ENCODE assay signal across 22 mouse cellular contexts in the genomic region with DNA sequence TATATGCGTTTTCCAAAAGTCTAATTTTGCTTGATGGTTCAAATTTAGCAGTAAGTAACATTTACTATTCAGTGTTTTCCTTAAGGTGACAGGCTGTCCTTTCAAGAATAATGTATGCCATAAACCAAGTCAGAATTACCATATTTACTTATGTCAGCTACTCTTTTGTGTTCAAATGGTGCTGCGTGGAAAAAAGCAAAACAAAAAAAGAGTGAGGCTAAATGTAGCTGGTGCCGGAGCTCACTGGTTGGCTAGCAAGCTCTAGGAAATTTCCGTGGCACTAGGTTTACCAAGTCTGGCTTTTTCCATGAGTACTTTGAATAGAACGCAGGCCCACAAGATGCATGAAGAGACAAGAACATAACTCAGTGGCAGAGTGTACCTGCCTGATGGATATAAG.
A peak's percentile ranks its signal among the peaks of the same experiment; 100 is the strongest.
DNase-seq lines count a peak whose midpoint lies in the region; ATAC-seq lines count a peak whose summit lies in the region.
"Had no signal": no experiment of that assay in that cellular context is flagged by ENCODE, and none has a peak within 500 bp of the region (broad histone marks: within the 10 kb centered on the region; RNA-seq: fewer than 3 reads in every experiment).

No protein-coding gene starts in this region.

- no peak overlapping the region for H3K4me3 ChIP-seq in forebrain, embryonic 15.5 days
- no peak overlapping the region for H3K4me3 ChIP-seq in forebrain, embryonic 12.5 days (replicated peaks)
- H3K4me3 ChIP-seq in kidney, embryonic 15.5 days (replicated peaks), result no peak overlapping the region
- H3K4me3 ChIP-seq in forebrain, embryonic 16.5 days (replicated peaks; ENCODE audit: low read length), result no peak overlapping the region
- H3K4me3 ChIP-seq: embryonic facial prominence, embryonic 15.5 days; erythroblast, embryonic 14.5 days; heart, adult 2 months; heart, embryonic 12.5 days; hindbrain, embryonic 10.5 days; intestine, embryonic 15.5 days had no signal

- 76% methylated on average over 5 of the region's 5 CpGs for WGBS in forebrain, embryonic 15.5 days
- 94% methylated on average over 5 of the region's 5 CpGs for WGBS in forebrain, embryonic 12.5 days
- WGBS in kidney, embryonic 15.5 days, result 71% methylated on average over 5 of the region's 5 CpGs
- WGBS in forebrain, embryonic 16.5 days, result 71% methylated on average over 5 of the region's 5 CpGs

- no peak overlapping the region for H3K9ac ChIP-seq in forebrain, embryonic 15.5 days (replicated peaks)
- no peak overlapping the region for H3K9ac ChIP-seq in forebrain, embryonic 12.5 days
- H3K9ac ChIP-seq in kidney, embryonic 15.5 days, result no peak overlapping the region
- H3K9ac ChIP-seq in forebrain, embryonic 16.5 days (replicated peaks; ENCODE audit: low read depth, low read length), result no peak overlapping the region
- H3K9ac ChIP-seq: embryonic facial prominence, embryonic 15.5 days; heart, embryonic 12.5 days; hindbrain, embryonic 14.5 days; intestine, embryonic 15.5 days had no signal

- peaks cover 3% of the 10 kb centered on the region; the same call in 1 of the 2 replicates for H3K36me3 ChIP-seq in forebrain, embryonic 15.5 days
- H3K36me3 ChIP-seq in forebrain, embryonic 12.5 days (replicated peaks), result peaks cover 19% of the 10 kb centered on the region; the same call in 1 of the 2 replicates
- H3K36me3 ChIP-seq in kidney, embryonic 15.5 days, result peaks cover 29% of the 10 kb centered on the region
- H3K36me3 ChIP-seq in forebrain, embryonic 16.5 days (ENCODE audit: control insufficient read depth, insufficient read depth), result peaks cover 4% of the 10 kb centered on the region; the same call in 1 of the 2 replicates
- H3K36me3 ChIP-seq: intestine, embryonic 15.5 days had no signal

- no peaks in the 10 kb centered on the region for H3K9me3 ChIP-seq in forebrain, embryonic 15.5 days
- no peaks in the 10 kb centered on the region for H3K9me3 ChIP-seq in forebrain, embryonic 12.5 days
- no peaks in the 10 kb centered on the region for H3K9me3 ChIP-seq in kidney, embryonic 15.5 days (replicated peaks)
- no peaks in the 10 kb centered on the region for H3K9me3 ChIP-seq in forebrain, embryonic 16.5 days (ENCODE audit: control insufficient read depth, low read length)
- H3K9me3 ChIP-seq: embryonic facial prominence, embryonic 15.5 days; heart, embryonic 12.5 days; hindbrain, embryonic 10.5 days; intestine, embryonic 15.5 days had no signal

- H3K27ac ChIP-seq in forebrain, embryonic 15.5 days (replicated peaks), result no peak overlapping the region
- no peak overlapping the region for H3K27ac ChIP-seq in forebrain, embryonic 12.5 days
- 0 out of 2 replicates have a peak overlapping the region, but pooled peaks have one; percentile 9 for H3K27ac ChIP-seq in kidney, embryonic 15.5 days
- H3K27ac ChIP-seq in forebrain, embryonic 16.5 days (ENCODE audit: low read length), result no peak overlapping the region
- H3K27ac ChIP-seq: embryonic facial prominence, embryonic 15.5 days; heart, adult 2 months; hindbrain, embryonic 10.5 days; hindbrain, embryonic 14.5 days; intestine, embryonic 15.5 days had no signal

- no peaks in the 10 kb centered on the region for H3K27me3 ChIP-seq in forebrain, embryonic 15.5 days
- no peaks in the 10 kb centered on the region for H3K27me3 ChIP-seq in forebrain, embryonic 12.5 days
- no peaks in the 10 kb centered on the region for H3K27me3 ChIP-seq in kidney, embryonic 15.5 days
- H3K27me3 ChIP-seq in forebrain, embryonic 16.5 days (replicated peaks; ENCODE audit: control insufficient read depth, insufficient read depth, low read length), result no peaks in the 10 kb centered on the region
- H3K27me3 ChIP-seq: CH12.LX; embryonic facial prominence, embryonic 15.5 days; heart, embryonic 12.5 days; intestine, embryonic 15.5 days; Patski had no signal

- no peaks in the 10 kb centered on the region for H3K4me1 ChIP-seq in forebrain, embryonic 15.5 days
- H3K4me1 ChIP-seq in forebrain, embryonic 12.5 days, result no peaks in the 10 kb centered on the region
- H3K4me1 ChIP-seq in kidney, embryonic 15.5 days, result no peaks in the 10 kb centered on the region
- no peaks in the 10 kb centered on the region for H3K4me1 ChIP-seq in forebrain, embryonic 16.5 days (replicated peaks; ENCODE audit: control insufficient read depth, insufficient read depth, low read length)
- H3K4me1 ChIP-seq: embryonic facial prominence, embryonic 15.5 days; heart, embryonic 12.5 days; hindbrain, embryonic 10.5 days; intestine, embryonic 15.5 days had no signal

- H3K4me2 ChIP-seq in forebrain, embryonic 15.5 days (replicated peaks), result no peak overlapping the region
- no peak overlapping the region for H3K4me2 ChIP-seq in forebrain, embryonic 12.5 days
- H3K4me2 ChIP-seq in kidney, embryonic 15.5 days, result no peak overlapping the region
- H3K4me2 ChIP-seq in forebrain, embryonic 16.5 days (ENCODE audit: low read length), result no peak overlapping the region
- H3K4me2 ChIP-seq: embryonic facial prominence, embryonic 15.5 days; heart, embryonic 12.5 days; hindbrain, embryonic 14.5 days; intestine, embryonic 15.5 days had no signal

- peak; percentile 40 for ATAC-seq in forebrain, embryonic 15.5 days (replicated peaks)
- no peak for ATAC-seq in forebrain, embryonic 12.5 days (ENCODE audit: low FRiP score)
- ATAC-seq in kidney, embryonic 15.5 days (replicated peaks; ENCODE audit: low FRiP score), result no peak
- peak; percentile 68 for ATAC-seq in forebrain, embryonic 16.5 days
- ATAC-seq: activated CD4-positive, CD25-positive, alpha-beta regulatory T cell, adult 4 months; intestine, embryonic 15.5 days; Patski had no signal

- no peak for DNase-seq in kidney, adult 18-20 months
- DNase-seq in brain, adult 2 months (ENCODE audit: low read depth, low spot score), result peak; percentile 73
- no peak for DNase-seq in urinary bladder, postnatal 36 days (ENCODE audit: low spot score in 2 of 2)
- DNase-seq: adrenal gland, postnatal 14 days; cerebellum, adult 2 months; cerebellum, postnatal 14 days; embryo, embryonic 11 days; gastrocnemius, postnatal 10 days; heart, adult 2 months had no signal

Comparison
In these comparisons a context has a peak if more than half of its experiments do, and no peak if none do; other contexts are left out.
1. ATAC-seq: peak in forebrain, embryonic 15.5 days (single experiment) and forebrain, embryonic 16.5 days (single experiment); none in forebrain, embryonic 12.5 days (single experiment) and kidney, embryonic 15.5 days (single experiment).